Mouse (Mus musculus) intestine, embryonic 16.5 days (tissue): ENCODE measurements around the gene Nav1. TPM values are rescaled to one million over a fixed set of nuclear protein-coding genes. Genes with fewer than 3 reads are reported as not detected.
A peak's percentile ranks its signal among the peaks of the same experiment; 100 is the strongest.

Experiments
- ATAC-seq: fragments of 200-750 bp; cut with Nextera tagmentation; 2 replicates; pipeline ENCODE4 v1.8.0; 2017; ENCODE audit warnings: moderate TSS enrichment, moderate library complexity
- H3K27ac ChIP-seq: fragments of 300-500 bp; sonication (generic); 2 replicates; pipeline ENCODE4 v1.5.1; 2014; ENCODE audit warnings: mild to moderate bottlenecking, low read length
- H3K27me3 ChIP-seq: fragments of 300-500 bp; sonication (generic); replicated peaks from 2 replicates; pipeline ENCODE4 v1.6.1; 2014; ENCODE audit warnings: low read length, control low read depth, mixed read lengths; ENCODE audit not compliant: control insufficient read depth, insufficient read depth
- H3K36me3 ChIP-seq: fragments of 300-500 bp; sonication (generic); 2 replicates; pipeline ENCODE4 v1.6.1; 2014; ENCODE audit warnings: low read length, control low read depth; ENCODE audit not compliant: control insufficient read depth, insufficient read depth
- H3K4me1 ChIP-seq: fragments of 300-500 bp; sonication (generic); 2 replicates; pipeline ENCODE4 v1.6.1; 2014; ENCODE audit warnings: low read length, control low read depth, mixed read lengths; ENCODE audit not compliant: control insufficient read depth, insufficient read depth
- H3K4me2 ChIP-seq: fragments of 300-500 bp; sonication (generic); 2 replicates; pipeline ENCODE4 v1.6.1; 2014; ENCODE audit warnings: low read depth, low read length, control low read depth
- H3K4me3 ChIP-seq: fragments of 300-500 bp; sonication (generic); 2 replicates; pipeline ENCODE4 v1.5.1; 2014; ENCODE audit warnings: mild to moderate bottlenecking, low read length
- H3K9ac ChIP-seq: fragments of 300-500 bp; sonication (generic); 2 replicates; pipeline ENCODE4 v1.6.1; 2014; ENCODE audit warnings: low read depth, low read length
- H3K9me3 ChIP-seq: fragments of 300-500 bp; sonication (generic); 2 replicates; pipeline ENCODE4 v1.6.1; 2016; ENCODE audit warnings: low read length, control low read depth; ENCODE audit not compliant: control insufficient read depth
- WGBS: fragments of 180-500 bp; shearing (Covaris S2); extraction: QIAGEN DNeasy Blood & Tissue Kit; methylation state at CpG from one replicate; pipeline ENCODE4 v1.1.7; 2014; 5-methylcytosine and 5-hydroxymethylcytosine counted together
- polyA plus RNA-seq: library from polyadenylated mRNA; unstranded; fragments of >200 nt; fragmentation: Nextera tagmentation; extraction: Ambion mirVana; gene quantifications from 2 replicates; pipeline ENCODE4 v1.2.1, GENCODE M21; 2015

Gene Nav1
- polyA plus RNA-seq, 1 experiment from 2014 or later, result 9.0 TPM

DNA sequence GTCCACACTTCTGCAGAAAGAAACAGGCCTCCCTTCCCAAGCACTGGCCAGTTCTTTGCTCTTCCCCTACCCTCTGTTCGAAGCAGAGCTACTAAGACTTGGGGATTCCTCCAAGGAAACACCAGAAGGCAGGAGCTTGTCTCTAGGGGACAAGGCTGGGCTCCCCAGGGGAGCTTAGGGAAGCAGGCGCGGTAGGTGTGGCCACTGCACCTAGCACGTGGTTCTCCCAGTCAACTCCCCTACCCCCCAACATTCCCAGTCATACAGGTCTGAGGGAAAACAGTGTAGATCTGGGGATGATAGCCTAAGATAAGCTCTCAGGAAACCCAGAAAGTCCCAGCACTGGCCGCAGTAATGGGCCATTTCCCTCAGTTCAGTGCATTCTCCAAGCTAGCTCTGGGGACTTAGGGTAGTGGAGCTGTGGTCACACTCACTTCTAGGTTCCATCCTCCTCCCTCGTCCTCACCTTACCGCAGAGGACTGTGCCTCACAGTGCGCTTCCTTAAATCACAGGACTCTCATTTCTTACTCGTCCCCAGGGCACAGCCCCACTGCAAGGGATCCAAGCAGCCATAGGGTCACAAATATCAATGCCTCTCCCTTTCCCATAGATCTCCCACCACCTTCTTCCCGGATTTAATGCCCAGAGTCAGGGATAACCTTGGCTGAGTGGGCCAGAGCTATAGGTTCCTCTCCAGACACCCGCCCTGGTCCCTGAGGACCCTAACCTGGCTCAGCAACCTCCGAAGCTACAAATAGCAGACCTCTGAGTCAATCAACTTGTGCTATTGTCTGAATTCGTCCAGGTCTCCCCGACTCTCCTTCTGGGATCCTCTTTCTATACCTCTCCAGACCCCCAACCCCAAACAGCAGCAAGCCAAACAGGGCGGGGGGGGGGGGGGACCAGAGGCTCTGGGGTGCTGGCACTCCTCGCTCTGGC is 97.7 kb downstream of the Nav1 start:
- no peaks in the 10 kb centered on the region for H3K36me3 ChIP-seq
- peak overlapping the region; percentile 60 for H3K4me3 ChIP-seq
- no peaks in the 10 kb centered on the region for H3K27me3 ChIP-seq
- H3K27ac ChIP-seq, result no peak overlapping the region
- H3K9ac ChIP-seq, result peak overlapping the region; percentile 74
- H3K4me2 ChIP-seq, result peak overlapping the region; percentile 89
- 21% methylated on average over 16 of the region's 16 CpGs for WGBS
- H3K4me1 ChIP-seq, result peaks cover 37% of the 10 kb centered on the region
- peak; percentile 39 for ATAC-seq
- no peaks in the 10 kb centered on the region for H3K9me3 ChIP-seq

DNA sequence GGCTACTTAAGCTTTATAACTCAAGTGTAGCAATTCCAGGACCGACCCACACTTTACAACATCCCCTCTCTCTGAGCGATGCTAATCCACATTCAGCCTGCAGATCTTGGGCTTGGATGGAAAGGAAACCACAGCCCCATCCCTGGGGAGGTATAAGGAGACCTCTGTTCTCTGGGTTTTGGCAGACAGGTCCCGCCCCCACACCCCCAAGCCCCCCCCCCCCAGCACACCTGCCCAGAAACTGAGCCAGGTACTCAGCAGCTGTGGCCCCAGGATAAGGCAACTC is 98.8 kb downstream of the Nav1 start:
- Histone ChIP-seq H3K4me2 (peak overlapping the region; percentile 89; the same call in 1 of the 2 replicates), H3K9ac (no peak overlapping the region), H3K4me1 (peaks cover 37% of the 10 kb centered on the region), H3K4me3 (no peak overlapping the region), H3K9me3 (no peaks in the 10 kb centered on the region), H3K27me3 (no peaks in the 10 kb centered on the region), H3K27ac (no peak overlapping the region), H3K36me3 (no peaks in the 10 kb centered on the region)
- WGBS, result 29% methylated on average over 3 of the region's 3 CpGs
- no peak for ATAC-seq

DNA sequence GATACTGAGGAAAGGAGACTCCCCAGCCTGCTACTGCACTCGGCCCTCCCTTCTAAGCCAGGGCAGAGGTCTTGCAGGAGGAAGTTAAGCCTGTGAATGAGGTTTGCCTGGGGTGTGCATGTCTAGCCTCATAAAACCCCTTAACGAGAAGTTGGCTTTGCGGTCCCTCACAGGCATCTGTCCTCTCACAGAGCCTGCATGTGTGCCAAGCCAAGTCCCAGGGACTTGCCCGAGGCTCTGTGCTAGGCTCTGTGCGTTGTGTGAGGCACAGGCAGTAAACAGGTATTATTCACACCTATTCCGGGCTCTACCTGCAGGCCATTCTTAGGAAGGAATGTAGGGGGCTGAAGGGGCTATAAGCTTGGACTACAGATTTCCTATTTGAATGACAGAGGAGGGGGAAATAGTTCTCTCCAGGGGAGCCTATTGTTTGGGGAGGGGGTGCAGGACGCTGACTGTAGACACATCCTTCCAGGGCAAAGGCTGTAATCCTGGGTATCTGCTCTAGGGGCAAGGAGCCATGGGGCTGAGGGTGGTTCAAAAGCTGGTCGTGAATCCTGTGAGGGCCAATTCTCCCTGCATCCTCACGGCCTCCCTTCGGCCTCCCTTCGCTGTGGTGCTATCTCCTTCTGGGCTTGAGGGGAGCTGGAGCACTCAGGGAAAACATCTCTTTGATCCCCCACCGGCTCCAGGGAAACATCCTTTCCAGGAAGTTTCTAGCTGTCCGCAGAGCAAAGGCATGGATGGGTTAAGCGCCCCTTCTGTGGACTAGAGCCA is 99.3 kb downstream of the Nav1 start:
- Histone ChIP-seq H3K9ac (0 out of 2 replicates have a peak overlapping the region, but pooled peaks have one; percentile 22), H3K4me2 (0 out of 2 replicates have a peak overlapping the region, but pooled peaks have one; percentile 89), H3K4me1 (peaks cover 37% of the 10 kb centered on the region), H3K27ac (no peak overlapping the region), H3K27me3 (no peaks in the 10 kb centered on the region), H3K4me3 (no peak overlapping the region), H3K9me3 (no peaks in the 10 kb centered on the region), H3K36me3 (no peaks in the 10 kb centered on the region)
- WGBS, result 49% methylated on average over 14 of the region's 14 CpGs
- ATAC-seq, result no peak

DNA sequence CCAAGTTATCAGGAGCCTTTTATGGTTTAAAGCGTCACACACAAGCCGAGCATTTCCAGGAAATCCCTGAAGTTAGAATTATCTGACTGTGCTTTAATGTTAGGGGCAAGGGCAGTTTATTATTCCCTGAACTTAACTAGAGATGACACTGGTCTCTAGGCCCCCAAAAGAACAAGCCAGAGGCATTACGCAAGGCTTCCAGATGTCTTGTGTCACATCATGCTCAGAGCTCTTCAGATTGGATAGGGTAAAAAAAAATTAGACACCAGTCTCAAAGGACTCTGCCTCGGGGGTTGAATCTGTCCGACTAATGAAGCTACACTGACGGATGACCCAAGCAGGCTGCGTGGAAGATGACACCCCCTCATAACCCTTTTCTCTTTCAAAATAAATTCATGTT is 101.6 kb downstream of the Nav1 start:
- no peak for ATAC-seq
- Histone ChIP-seq H3K9me3 (no peaks in the 10 kb centered on the region), H3K4me3 (no peak overlapping the region), H3K4me1 (peaks cover 28% of the 10 kb centered on the region), H3K36me3 (no peaks in the 10 kb centered on the region), H3K27me3 (no peaks in the 10 kb centered on the region), H3K9ac (no peak overlapping the region), H3K27ac (no peak overlapping the region), H3K4me2 (no peak overlapping the region)
- WGBS, result 60% methylated on average over 7 of the region's 7 CpGs

DNA sequence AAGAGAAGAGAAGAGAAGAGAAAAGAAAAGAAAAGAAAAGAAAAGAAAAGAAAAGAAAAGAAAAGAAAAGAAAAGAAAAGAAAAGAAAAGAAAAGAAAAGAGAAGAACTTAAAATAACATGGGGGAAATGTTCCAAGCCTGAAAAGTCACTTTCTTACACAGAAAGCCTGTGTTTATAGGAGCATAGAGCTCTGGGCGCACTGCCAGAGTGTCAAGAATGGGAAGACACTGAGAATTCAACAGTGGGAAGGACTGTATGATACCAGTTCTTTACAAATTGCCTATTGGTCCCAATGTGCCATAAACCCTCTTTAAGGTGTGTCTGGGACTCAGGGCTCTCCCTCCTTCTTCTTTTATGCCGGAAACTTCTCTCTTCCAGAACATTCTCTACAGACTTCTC is 103.7 kb downstream of the Nav1 start:
- H3K4me2 ChIP-seq, result no peak overlapping the region
- H3K4me1 ChIP-seq, result peaks cover 20% of the 10 kb centered on the region
- ATAC-seq, result no peak
- no peaks in the 10 kb centered on the region for H3K9me3 ChIP-seq
- 62% methylated on average over 2 of the region's 2 CpGs for WGBS
- H3K27me3 ChIP-seq, result no peaks in the 10 kb centered on the region
- H3K27ac ChIP-seq, result no peak overlapping the region; the same call in 1 of the 2 replicates
- H3K4me3 ChIP-seq, result no peak overlapping the region
- no peak overlapping the region for H3K9ac ChIP-seq
- H3K36me3 ChIP-seq, result no peaks in the 10 kb centered on the region

DNA sequence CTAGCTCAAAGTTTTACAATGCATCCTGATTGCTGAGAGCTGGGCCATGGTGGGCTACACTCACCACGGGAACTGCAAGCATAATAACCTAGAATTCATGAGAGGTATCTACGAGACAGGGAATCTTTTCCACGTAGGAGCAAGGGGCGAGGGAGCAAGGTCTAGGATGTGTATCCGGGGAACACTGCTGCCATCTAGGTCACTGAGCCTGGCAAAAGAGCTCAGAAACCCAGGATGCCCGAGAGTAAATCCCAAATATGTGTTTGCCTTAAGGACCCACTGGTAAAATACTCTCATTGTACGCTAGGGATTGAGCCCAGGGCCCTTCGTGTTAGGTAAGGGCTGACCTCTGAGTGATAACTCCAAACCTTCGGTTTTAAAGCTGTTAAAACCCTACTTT is 104.3 kb downstream of the Nav1 start:
- Histone ChIP-seq H3K27ac (no peak overlapping the region), H3K4me2 (no peak overlapping the region), H3K4me1 (peaks cover 15% of the 10 kb centered on the region), H3K9ac (no peak overlapping the region), H3K36me3 (no peaks in the 10 kb centered on the region), H3K9me3 (no peaks in the 10 kb centered on the region), H3K4me3 (no peak overlapping the region), H3K27me3 (no peaks in the 10 kb centered on the region)
- no peak for ATAC-seq
- whole genome bisulfite sequencing, result 86% methylated on average over 9 of the region's 9 CpGs

DNA sequence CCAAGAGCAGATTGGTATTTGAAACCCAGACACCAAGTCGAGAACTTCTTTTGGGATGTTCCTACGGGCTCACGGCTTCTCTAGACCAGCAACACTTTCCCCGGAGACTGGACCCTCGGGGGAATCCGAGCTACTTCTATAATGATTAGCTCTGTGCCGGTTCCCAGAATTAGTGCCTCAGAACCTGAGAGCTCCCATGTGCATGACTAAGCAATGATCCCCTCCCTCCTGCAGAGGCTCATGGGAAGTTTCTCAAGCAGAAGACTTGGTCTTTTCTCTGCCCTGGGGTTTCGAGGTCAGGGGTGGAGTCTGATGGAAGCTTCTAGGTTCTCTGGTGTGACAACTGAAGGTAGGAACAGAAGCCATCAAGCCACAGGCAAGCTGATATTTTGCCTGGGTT is 105.0 kb downstream of the Nav1 start:
- no peaks in the 10 kb centered on the region for H3K27me3 ChIP-seq
- H3K4me2 ChIP-seq, result no peak overlapping the region
- no peak for ATAC-seq
- no peak overlapping the region for H3K27ac ChIP-seq
- H3K4me1 ChIP-seq, result peaks cover 15% of the 10 kb centered on the region
- H3K4me3 ChIP-seq, result no peak overlapping the region
- no peak overlapping the region for H3K9ac ChIP-seq
- no peaks in the 10 kb centered on the region for H3K9me3 ChIP-seq
- WGBS, result 67% methylated on average over 8 of the region's 8 CpGs
- H3K36me3 ChIP-seq, result no peaks in the 10 kb centered on the region

DNA sequence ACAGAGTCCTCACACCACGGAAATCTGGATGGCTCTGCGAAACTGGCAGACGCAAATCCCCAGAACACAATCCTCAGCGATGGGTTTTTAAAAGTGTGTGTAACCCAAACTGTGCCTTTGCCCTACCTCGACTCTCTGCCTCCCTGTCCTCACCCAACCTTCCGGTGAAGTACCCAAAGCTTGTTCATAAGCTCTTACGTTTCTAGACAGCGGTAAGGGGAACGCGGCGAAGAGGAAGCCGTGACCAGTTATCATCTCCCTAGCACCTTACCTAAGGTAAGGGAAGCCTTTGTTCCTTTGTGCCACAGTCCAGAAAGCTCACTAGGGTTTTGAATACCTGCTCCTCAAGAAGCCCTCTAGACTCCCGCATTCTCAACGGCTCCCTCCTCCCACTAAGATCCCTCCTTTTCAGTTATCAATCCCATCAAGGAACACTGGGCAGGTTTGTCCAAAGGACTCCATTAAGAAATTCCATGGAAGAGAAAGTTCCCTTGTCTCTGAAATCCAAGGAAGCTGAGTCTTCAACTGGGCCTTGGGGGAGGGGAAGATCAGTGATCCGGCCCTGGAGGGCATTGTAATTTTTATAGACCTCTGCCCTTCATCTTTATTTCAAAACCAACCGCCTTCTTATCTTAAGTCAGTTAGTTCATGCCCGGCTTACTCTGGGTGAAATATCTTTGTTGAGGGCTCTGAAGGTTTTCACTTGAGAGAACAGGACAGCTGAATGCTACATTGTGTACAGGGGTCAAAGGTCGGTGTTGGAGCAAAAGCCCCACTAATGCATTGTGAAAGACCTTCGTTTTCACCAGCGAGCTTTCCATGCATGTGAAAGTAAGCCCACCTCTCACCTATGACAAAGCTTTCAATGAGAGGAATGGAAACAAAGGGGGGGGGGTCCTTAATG is 108.4 kb downstream of the Nav1 start:
- ATAC-seq, result peak; percentile 74
- no peak overlapping the region for H3K27ac ChIP-seq
- 75% methylated on average over 20 of the region's 20 CpGs for WGBS

DNA sequence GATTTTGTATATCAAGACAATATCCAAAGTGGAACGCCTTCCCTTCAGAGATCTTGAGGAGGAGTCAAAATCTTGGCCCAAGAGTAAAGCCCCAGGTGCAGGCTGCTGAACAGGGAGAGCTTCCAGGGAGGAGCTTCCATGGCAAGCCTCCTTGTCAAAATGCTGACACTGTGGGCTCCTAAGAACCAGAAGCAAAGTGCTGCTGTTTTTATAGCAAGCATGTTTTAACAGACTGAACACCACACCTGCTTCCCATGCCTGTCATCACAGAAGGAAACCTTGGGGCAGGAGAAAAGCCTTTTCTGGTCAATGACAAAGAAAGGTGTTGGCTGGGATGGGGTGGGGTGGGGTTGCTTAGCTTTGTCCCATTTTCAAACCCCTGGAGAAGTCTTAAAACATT is 112.0 kb downstream of the Nav1 start:
- H3K4me3 ChIP-seq, result no peak overlapping the region
- no peak overlapping the region for H3K27ac ChIP-seq
- 85% methylated on average over 1 of the region's 1 CpGs for WGBS
- ATAC-seq, result no peak
- no peaks in the 10 kb centered on the region for H3K27me3 ChIP-seq
- H3K36me3 ChIP-seq, result no peaks in the 10 kb centered on the region
- no peaks in the 10 kb centered on the region for H3K9me3 ChIP-seq
- H3K4me1 ChIP-seq, result peaks cover 13% of the 10 kb centered on the region
- no peak overlapping the region for H3K4me2 ChIP-seq
- H3K9ac ChIP-seq, result no peak overlapping the region

More for the DNA sequence above, 108.4 kb downstream of the Nav1 start:
- Histone ChIP-seq H3K27me3 (no peaks in the 10 kb centered on the region), H3K9me3 (no peaks in the 10 kb centered on the region), H3K36me3 (no peaks in the 10 kb centered on the region), H3K9ac (no peak overlapping the region), H3K4me1 (peaks cover 13% of the 10 kb centered on the region), H3K4me2 (no peak overlapping the region), H3K4me3 (no peak overlapping the region)
